Mouse (Mus musculus): ENCODE measurements at regions not wholly inside any gene's neighbourhood (a gene's known extent, or its start where the extent isn't known, plus 50 kb on each side); places are given as distances from the start of the nearest gene placed in this dataset.

GRCm38 (mm10) chr3:37906806-37907251 is 182.5 kb upstream of the Gm5148 start:
- Histone ChIP-seq H3K27ac (no peak overlapping the region), H3K9me3 (no peaks in the 10 kb centered on the region), H3K9ac (no peak overlapping the region), H3K36me3 (replicated peaks) (no peaks in the 10 kb centered on the region), H3K4me1 (peaks cover 6% of the 10 kb centered on the region), H3K27me3 (no peaks in the 10 kb centered on the region), H3K4me2 (no peak overlapping the region), H3K4me3 (replicated peaks) (no peak overlapping the region)
- no peak for ATAC-seq (ENCODE audit: low FRiP score)
- WGBS, result 53% methylated on average over 5 of the region's 5 CpGs

GRCm38 (mm10) chr3:37904188-37904587 is 179.9 kb upstream of the Gm5148 start:
- Histone ChIP-seq H3K27me3 (no peaks in the 10 kb centered on the region), H3K4me3 (replicated peaks) (no peak overlapping the region), H3K4me2 (no peak overlapping the region), H3K27ac (no peak overlapping the region), H3K4me1 (peaks cover 6% of the 10 kb centered on the region), H3K36me3 (replicated peaks) (no peaks in the 10 kb centered on the region), H3K9me3 (no peaks in the 10 kb centered on the region), H3K9ac (no peak overlapping the region)
- ATAC-seq (ENCODE audit: low FRiP score), result no peak
- WGBS, result 81% methylated on average over 3 of the region's 3 CpGs

- no peaks in the 10 kb centered on the region for H3K36me3 ChIP-seq (replicated peaks)
- H3K27ac ChIP-seq, result no peak overlapping the region
- peaks cover 5% of the 10 kb centered on the region for H3K27me3 ChIP-seq
- 84% methylated on average over 3 of the region's 3 CpGs for WGBS
- no peak overlapping the region for H3K9ac ChIP-seq
- no peak overlapping the region for H3K4me3 ChIP-seq (replicated peaks)
- ATAC-seq (ENCODE audit: low FRiP score), result no peak
- H3K4me1 ChIP-seq, result peaks cover 6% of the 10 kb centered on the region
- H3K9me3 ChIP-seq, result no peaks in the 10 kb centered on the region
- no peak overlapping the region for H3K4me2 ChIP-seq
Measured at GRCm38 (mm10) chr3:37903482-37903881, 179.2 kb upstream of the Gm5148 start.

- Histone ChIP-seq H3K4me2 (no peak overlapping the region), H3K36me3 (replicated peaks) (no peaks in the 10 kb centered on the region), H3K4me1 (peaks cover 8% of the 10 kb centered on the region), H3K27ac (no peak overlapping the region), H3K9me3 (no peaks in the 10 kb centered on the region), H3K27me3 (peaks cover 6% of the 10 kb centered on the region), H3K9ac (no peak overlapping the region), H3K4me3 (replicated peaks) (no peak overlapping the region)
- ATAC-seq (ENCODE audit: low FRiP score), result no peak
- WGBS, result 94% methylated on average over 4 of the region's 4 CpGs
Measured at GRCm38 (mm10) chr3:37903021-37903420, 178.7 kb upstream of the Gm5148 start.

- H3K4me2 ChIP-seq, result peak overlapping the region; percentile 51
- H3K4me3 ChIP-seq (replicated peaks), result peak overlapping the region; percentile 29
- H3K27me3 ChIP-seq, result peaks cover 13% of the 10 kb centered on the region
- H3K4me1 ChIP-seq, result peaks cover 15% of the 10 kb centered on the region
- H3K36me3 ChIP-seq (replicated peaks), result no peaks in the 10 kb centered on the region
- peak; percentile 60; the same call in 1 of the 2 replicates for ATAC-seq (ENCODE audit: low FRiP score)
- H3K9me3 ChIP-seq, result 0 out of 2 replicates have a peak, but pooled peaks cover 2% of the 10 kb centered on the region
- 10% methylated on average over 3 of the region's 3 CpGs for WGBS
- H3K27ac ChIP-seq, result peak overlapping the region; percentile 78
- 0 out of 2 replicates have a peak overlapping the region, but pooled peaks have one; percentile 12 for H3K9ac ChIP-seq
Measured at GRCm38 (mm10) chr3:37897392-37897791, 173.1 kb upstream of the Gm5148 start.

GRCm38 (mm10) chr3:37896821-37897311 is 172.6 kb upstream of the Gm5148 start:
- Histone ChIP-seq H3K9ac (0 out of 2 replicates have a peak overlapping the region, but pooled peaks have one; percentile 12), H3K27me3 (peaks cover 13% of the 10 kb centered on the region), H3K4me3 (replicated peaks) (peak overlapping the region; percentile 29), H3K4me1 (peaks cover 15% of the 10 kb centered on the region), H3K27ac (peak overlapping the region; percentile 78), H3K36me3 (replicated peaks) (no peaks in the 10 kb centered on the region), H3K4me2 (peak overlapping the region; percentile 51), H3K9me3 (0 out of 2 replicates have a peak, but pooled peaks cover 2% of the 10 kb centered on the region)
- under 1% methylated on average over 17 of the region's 17 CpGs for WGBS
- ATAC-seq (ENCODE audit: low FRiP score), result peak; percentile 90

GRCm38 (mm10) chr3:37894599-37894998 is 170.3 kb upstream of the Gm5148 start:
- H3K4me3 ChIP-seq (replicated peaks), result no peak overlapping the region
- H3K27ac ChIP-seq, result no peak overlapping the region
- WGBS, result 82% methylated on average over 2 of the region's 2 CpGs
- ATAC-seq (ENCODE audit: low FRiP score), result no peak
- no peaks in the 10 kb centered on the region for H3K36me3 ChIP-seq (replicated peaks)
- no peak overlapping the region for H3K4me2 ChIP-seq
- 0 out of 2 replicates have a peak, but pooled peaks cover 2% of the 10 kb centered on the region for H3K9me3 ChIP-seq
- peaks cover 15% of the 10 kb centered on the region for H3K4me1 ChIP-seq
- H3K27me3 ChIP-seq, result peaks cover 13% of the 10 kb centered on the region
- H3K9ac ChIP-seq, result no peak overlapping the region

- ATAC-seq (ENCODE audit: low FRiP score), result no peak
- no peaks in the 10 kb centered on the region for H3K36me3 ChIP-seq (replicated peaks)
- no peaks in the 10 kb centered on the region for H3K4me1 ChIP-seq
- H3K9ac ChIP-seq, result no peak overlapping the region
- H3K9me3 ChIP-seq, result 0 out of 2 replicates have a peak, but pooled peaks cover 2% of the 10 kb centered on the region
- H3K27me3 ChIP-seq, result peaks cover 7% of the 10 kb centered on the region; the same call in 1 of the 2 replicates
- H3K4me3 ChIP-seq (replicated peaks), result no peak overlapping the region
- 84% methylated on average over 1 of the region's 1 CpGs for WGBS
- no peak overlapping the region for H3K4me2 ChIP-seq
- H3K27ac ChIP-seq, result no peak overlapping the region
Measured at GRCm38 (mm10) chr3:37890202-37890601, 165.9 kb upstream of the Gm5148 start.

GRCm38 (mm10) chr3:37888455-37888854 is 164.2 kb upstream of the Gm5148 start:
- 66% methylated on average over 6 of the region's 6 CpGs for WGBS
- H3K9me3 ChIP-seq, result 0 out of 2 replicates have a peak, but pooled peaks cover 1% of the 10 kb centered on the region
- H3K4me3 ChIP-seq (replicated peaks), result no peak overlapping the region
- H3K27ac ChIP-seq, result no peak overlapping the region
- H3K27me3 ChIP-seq, result 0 out of 2 replicates have a peak, but pooled peaks cover 2% of the 10 kb centered on the region
- no peak overlapping the region for H3K4me2 ChIP-seq
- ATAC-seq (ENCODE audit: low FRiP score), result no peak
- no peaks in the 10 kb centered on the region for H3K36me3 ChIP-seq (replicated peaks)
- no peaks in the 10 kb centered on the region for H3K4me1 ChIP-seq
- no peak overlapping the region for H3K9ac ChIP-seq

- no peak for ATAC-seq (ENCODE audit: low FRiP score)
- 88% methylated on average over 3 of the region's 3 CpGs for WGBS
- Histone ChIP-seq H3K9ac (no peak overlapping the region), H3K9me3 (no peaks in the 10 kb centered on the region), H3K4me3 (replicated peaks) (no peak overlapping the region), H3K27ac (no peak overlapping the region), H3K36me3 (replicated peaks) (no peaks in the 10 kb centered on the region), H3K4me1 (no peaks in the 10 kb centered on the region), H3K27me3 (peaks cover 3% of the 10 kb centered on the region; the same call in 1 of the 2 replicates), H3K4me2 (no peak overlapping the region)
Measured at GRCm38 (mm10) chr3:37887711-37888110, 163.4 kb upstream of the Gm5148 start.

GRCm38 (mm10) chr3:37886705-37887454 is 162.6 kb upstream of the Gm5148 start:
- Histone ChIP-seq H3K9me3 (no peaks in the 10 kb centered on the region), H3K4me3 (replicated peaks) (no peak overlapping the region), H3K9ac (no peak overlapping the region), H3K27me3 (peaks cover 3% of the 10 kb centered on the region; the same call in 1 of the 2 replicates), H3K36me3 (replicated peaks) (no peaks in the 10 kb centered on the region), H3K4me2 (no peak overlapping the region), H3K27ac (no peak overlapping the region), H3K4me1 (peaks cover 4% of the 10 kb centered on the region; the same call in 1 of the 2 replicates)
- no peak for ATAC-seq (ENCODE audit: low FRiP score)
- 91% methylated on average over 3 of the region's 3 CpGs for WGBS

- Histone ChIP-seq H3K27me3 (peaks cover 3% of the 10 kb centered on the region; the same call in 1 of the 2 replicates), H3K27ac (no peak overlapping the region), H3K4me2 (no peak overlapping the region), H3K36me3 (replicated peaks) (no peaks in the 10 kb centered on the region), H3K4me1 (peaks cover 4% of the 10 kb centered on the region; the same call in 1 of the 2 replicates), H3K9me3 (no peaks in the 10 kb centered on the region), H3K4me3 (replicated peaks) (no peak overlapping the region), H3K9ac (no peak overlapping the region)
- ATAC-seq (ENCODE audit: low FRiP score), result no peak
- 91% methylated on average over 6 of the region's 6 CpGs for WGBS
Measured at GRCm38 (mm10) chr3:37885776-37886175, 161.5 kb upstream of the Gm5148 start.
